Mouse (Mus musculus) bone marrow macrophage, adult 2 months (primary cell): ENCODE data around the gene Fto.

Source experiments
- CTCF ChIP-seq: IDR thresholded peaks from 2 replicates; pipeline ENCODE4 v1.5.1; 2012; ENCODE audit warnings: low read depth, mild to moderate bottlenecking, low read length, moderate library complexity
- POLR2A ChIP-seq: IDR thresholded peaks from 2 replicates; pipeline ENCODE4 v1.6.1; 2012; ENCODE audit warnings: mild to moderate bottlenecking, low read depth, low read length, borderline replicate concordance

DNA sequence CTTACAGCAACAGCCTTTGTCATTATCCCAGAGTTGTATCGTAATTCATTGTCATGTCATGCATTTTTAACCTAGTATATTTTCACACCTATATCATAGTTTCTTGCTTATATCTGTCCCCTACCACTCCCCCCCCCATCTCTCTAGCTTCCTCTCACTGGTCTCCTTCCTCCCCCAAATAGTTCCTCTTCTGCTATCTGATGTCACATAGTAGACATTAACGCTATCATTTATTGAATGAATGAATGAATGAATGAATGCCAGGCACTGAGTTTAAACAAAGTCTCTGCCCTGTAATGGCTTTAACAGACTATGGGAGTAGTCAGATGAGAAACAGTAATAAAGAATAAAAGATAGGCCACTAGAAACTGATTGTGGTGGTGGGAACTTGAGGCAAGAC is 983 bp upstream of the Fto start:
- TF ChIP-seq POLR2A (no peak), CTCF (no peak)
